Mouse (Mus musculus) erythroblast, embryonic 14.5 days (primary cell): ENCODE data around the gene Dpy19l3.

ENCODE experiments used
- GATA1 ChIP-seq: IDR thresholded peaks from 2 replicates; pipeline ENCODE4 v1.6.1; 2012; ENCODE audit warnings: low read length, inconsistent platforms, mixed read lengths
- TAL1 ChIP-seq: IDR thresholded peaks from 3 replicates; pipeline ENCODE4 v1.6.1; 2012; ENCODE audit warnings: low read length, inconsistent platforms, mixed read lengths

- no peak for TF ChIP-seq GATA1
- no peak for TF ChIP-seq TAL1
These were observed 40.0 kb upstream of the Dpy19l3 start for GRCm38 (mm10) chr7:35794145-35794664.
